Mouse (Mus musculus) natural killer cell, adult 2 months (primary cell): Measurements from ENCODE around the gene Gm5617.
"Not testable (repeated sequence)": the region's sequence is repeated elsewhere in the genome, so short reads cannot be mapped to it uniquely, and the experiment has no call there.

Experiments
- DNase-seq, 2 experiments: peaks; one replicate each; pipeline ENCODE4 v3.0.0; 2022; ENCODE audit warnings: low spot score in 2 of 2

The Gm5617 gene

GRCm38 (mm10) chr9:48501192-48501591 lies 6.0 kb downstream of the Gm5617 start:
- no peak for DNase-seq

DNA sequence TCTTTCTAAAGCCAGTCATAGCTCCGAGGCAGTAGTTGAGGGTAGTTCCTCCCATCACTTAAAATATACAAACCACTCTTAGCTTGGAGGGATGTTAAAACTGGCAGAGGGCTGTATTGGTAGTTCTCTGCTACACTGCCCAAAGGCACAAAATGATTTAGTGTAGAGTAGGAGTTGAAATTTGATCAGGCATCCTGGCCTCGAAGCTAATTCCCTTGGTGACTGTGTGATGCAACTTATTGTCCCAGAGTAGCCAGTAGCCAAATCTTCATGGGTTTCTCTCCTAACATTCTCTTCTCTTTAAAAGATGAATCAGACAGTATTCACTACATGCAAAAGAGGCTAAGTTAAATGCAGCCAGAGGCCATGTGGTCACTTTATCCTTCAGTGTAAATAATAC lies 7.8 kb downstream of the Gm5617 start:
- DNase-seq: no peak

- no peak for DNase-seq
Measured at GRCm38 (mm10) chr9:48504741-48505365, 9.6 kb downstream of the Gm5617 start.

DNA sequence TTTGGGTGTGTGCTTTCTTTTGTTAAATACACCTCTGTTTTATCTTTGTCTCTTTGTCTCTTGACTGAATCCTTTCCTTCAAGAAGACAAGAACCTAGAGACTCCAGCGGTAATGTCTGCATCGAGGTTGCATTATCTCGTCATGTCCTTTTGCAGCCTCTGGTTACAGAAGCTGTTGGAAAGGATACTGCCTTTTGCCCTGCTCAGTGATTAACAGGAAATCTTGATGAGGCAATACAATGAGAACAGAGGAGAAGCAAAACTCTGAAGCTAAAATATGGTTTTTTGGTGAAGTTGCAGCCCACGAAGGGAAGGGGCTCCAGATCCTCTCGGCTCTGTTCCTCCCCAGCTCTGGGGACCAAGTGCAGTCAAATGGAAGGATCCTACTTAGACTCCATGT lies 14.9 kb downstream of the Gm5617 start:
- DNase-seq: no peak

GRCm38 (mm10) chr9:48515332-48515731 lies 20.1 kb downstream of the Gm5617 start:
- DNase-seq: peak; percentile 42 to 58

GRCm38 (mm10) chr9:48516615-48517371 lies 21.6 kb downstream of the Gm5617 start:
- DNase-seq: no peak

GRCm38 (mm10) chr9:48517372-48518130 lies 22.3 kb downstream of the Gm5617 start:
- no peak for DNase-seq

DNA sequence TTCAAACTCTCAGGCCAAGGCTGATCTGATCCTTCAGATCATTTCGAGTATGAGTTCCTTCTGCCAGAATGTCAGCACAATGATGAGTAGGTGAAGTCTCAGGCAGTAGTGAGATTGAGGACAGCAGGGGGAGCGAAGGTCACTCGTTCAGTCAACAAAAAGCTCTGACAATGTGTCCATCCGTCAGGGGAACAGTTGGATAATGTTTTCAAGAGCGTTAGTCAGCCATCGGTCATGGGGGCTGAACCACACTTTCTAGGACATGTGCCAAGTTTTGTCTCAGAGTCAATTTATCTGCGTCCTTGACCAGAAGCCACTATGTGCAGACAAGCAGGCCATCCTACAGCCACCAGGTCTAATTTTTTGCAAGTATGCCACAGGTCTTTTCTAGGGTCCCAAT lies 25.2 kb downstream of the Gm5617 start:
- DNase-seq: not testable (repeated sequence)

GRCm38 (mm10) chr9:48525566-48525965 lies 30.3 kb downstream of the Gm5617 start:
- no peak for DNase-seq

DNA sequence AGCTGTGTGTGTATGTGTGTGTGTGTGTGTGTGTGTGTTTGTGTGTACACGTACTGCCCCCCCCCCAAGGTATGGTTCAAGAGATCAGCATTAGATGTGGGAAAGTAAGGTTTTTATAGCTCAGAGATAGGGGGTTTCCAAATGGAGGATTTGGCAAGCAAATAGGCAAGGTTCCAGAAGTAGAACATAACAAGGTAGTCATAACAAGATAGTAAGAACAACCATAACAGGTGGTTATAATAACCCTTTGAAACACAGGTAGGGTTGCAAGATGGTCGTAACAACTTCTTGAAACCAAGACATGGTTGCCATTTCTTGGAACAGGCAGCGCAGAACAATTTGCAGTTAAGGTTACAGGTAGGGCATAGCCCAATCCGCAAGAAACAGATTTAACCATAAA lies 31.3 kb downstream of the Gm5617 start:
- no peak for DNase-seq

GRCm38 (mm10) chr9:48531294-48531693 lies 36.1 kb downstream of the Gm5617 start:
- DNase-seq: no peak

DNA sequence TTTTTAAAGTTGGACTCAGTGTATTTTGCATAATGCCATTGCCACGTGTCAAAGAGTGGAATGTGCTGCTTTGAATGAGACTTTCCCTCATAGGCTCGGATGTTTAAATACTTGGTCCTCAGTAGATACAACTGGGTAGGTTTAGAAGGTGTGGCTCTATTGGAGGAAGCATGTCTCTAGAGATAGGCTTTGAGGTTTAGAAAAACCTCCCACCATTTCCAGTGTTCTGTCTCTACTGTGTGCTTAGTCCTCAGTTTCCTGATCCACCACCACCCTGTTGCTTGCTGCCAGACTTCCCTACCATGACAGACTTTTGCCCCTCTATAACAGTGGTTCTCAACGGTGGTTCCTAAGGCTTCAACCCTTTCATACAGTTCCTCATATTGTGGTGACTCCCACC lies 37.0 kb downstream of the Gm5617 start:
- DNase-seq: no peak

DNA sequence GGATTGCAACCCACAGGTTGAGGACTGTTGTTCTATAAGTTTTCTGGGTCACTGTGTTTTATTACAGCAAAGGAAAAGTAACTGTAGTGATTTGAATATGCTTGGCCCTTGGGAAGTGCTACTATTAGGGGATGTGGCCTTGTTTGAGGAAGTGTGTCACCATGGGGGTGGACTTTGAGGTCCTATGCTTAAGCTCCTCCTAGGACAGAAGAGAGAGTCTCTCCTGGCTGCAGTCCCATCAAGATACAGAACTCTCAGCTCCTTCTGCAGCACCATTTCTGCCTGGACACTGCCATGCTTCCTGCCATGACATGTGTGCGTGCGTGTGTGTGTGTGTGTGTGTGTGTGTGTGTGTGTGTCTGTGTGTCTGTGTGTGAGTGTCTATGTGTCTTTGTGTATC lies 37.5 kb downstream of the Gm5617 start:
- DNase-seq: no peak

GRCm38 (mm10) chr9:48536414-48536813 lies 41.2 kb downstream of the Gm5617 start:
- DNase-seq: no peak

- not testable (repeated sequence) for DNase-seq
Measured at GRCm38 (mm10) chr9:48537616-48538015, 42.4 kb downstream of the Gm5617 start.

DNA sequence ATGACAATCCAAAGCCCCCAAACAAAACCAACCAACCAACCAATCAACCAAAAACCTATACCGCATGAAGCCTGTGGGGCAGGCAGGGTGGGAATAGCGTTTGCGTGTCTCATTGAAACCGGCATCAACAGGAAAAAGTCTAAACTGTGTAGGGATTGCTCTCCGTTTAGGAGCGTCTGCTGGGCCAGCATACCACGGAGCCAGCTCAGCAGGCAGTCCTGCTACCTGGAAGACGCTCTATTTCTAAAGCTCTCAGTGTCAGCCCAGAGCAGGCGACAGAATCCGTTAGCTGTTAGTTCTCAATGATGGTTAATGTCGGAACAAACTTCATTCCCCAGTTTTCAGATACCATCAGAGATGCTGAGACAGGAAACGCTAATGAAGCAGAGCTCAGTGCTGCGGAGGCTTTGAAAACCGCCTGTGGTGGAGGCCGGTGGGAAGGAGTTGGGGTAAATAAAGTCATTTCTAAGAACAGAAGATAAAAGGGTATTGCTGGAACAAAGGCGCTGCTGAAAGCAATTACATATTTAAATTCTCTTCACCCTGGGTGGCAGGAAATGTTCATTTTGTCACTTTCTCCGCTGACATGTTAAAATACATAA lies 42.9 kb downstream of the Gm5617 start:
- peak in 1 of 2 experiments; percentile 15 for DNase-seq

DNA sequence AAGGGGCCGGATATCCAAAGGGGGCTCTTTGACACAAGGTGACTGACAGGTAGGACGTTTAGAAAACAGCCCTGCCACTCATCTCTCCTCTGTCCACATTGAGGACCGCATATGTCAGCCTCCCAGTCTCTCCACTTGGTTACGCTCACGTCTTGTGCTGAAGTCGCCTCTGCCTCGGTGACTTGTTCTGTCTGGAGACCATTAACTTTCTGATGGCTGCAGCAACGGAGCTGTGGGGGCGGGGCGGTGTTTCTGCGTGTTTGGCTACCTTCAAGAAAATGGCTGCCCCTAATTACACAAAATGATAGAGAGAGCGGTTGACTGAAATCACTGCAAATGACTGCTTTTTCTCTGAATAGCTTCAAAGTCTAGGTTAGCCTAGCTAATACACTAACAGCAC lies 43.4 kb downstream of the Gm5617 start:
- DNase-seq: peak in 1 of 2 experiments; percentile 2
